Mouse (Mus musculus): ENCODE results near the gene Prss33. TPM values are rescaled to one million over a fixed set of nuclear protein-coding genes. Genes with fewer than 3 reads are reported as not detected.

Prss33 gene
- polyA plus RNA-seq, 1 experiment from 2014 or later = not detected

GRCm38 (mm10) chr17:23857193-23857592 lies 21.3 kb upstream of the Prss33 start:
- Histone ChIP-seq H3K27ac (ENCODE audit: low read length) (no peak overlapping the region), H3K4me3 (replicated peaks; ENCODE audit: low read length) (no peak overlapping the region), H3K36me3 (ENCODE audit: control insufficient read depth, insufficient read depth) (no peaks in the 10 kb centered on the region), H3K9me3 (ENCODE audit: control insufficient read depth, low read length) (no peaks in the 10 kb centered on the region), H3K27me3 (replicated peaks; ENCODE audit: control insufficient read depth, insufficient read depth, low read length) (no peaks in the 10 kb centered on the region), H3K9ac (replicated peaks; ENCODE audit: low read depth, low read length) (no peak overlapping the region), H3K4me1 (replicated peaks; ENCODE audit: control insufficient read depth, insufficient read depth, low read length) (no peaks in the 10 kb centered on the region), H3K4me2 (ENCODE audit: low read length) (no peak overlapping the region)
- no peak for ATAC-seq
- WGBS = 87% methylated on average over 6 of the region's 6 CpGs

- 87% methylated on average over 10 of the region's 10 CpGs for WGBS
- Histone ChIP-seq H3K4me1 (replicated peaks; ENCODE audit: control insufficient read depth, insufficient read depth, low read length) (no peaks in the 10 kb centered on the region), H3K36me3 (ENCODE audit: control insufficient read depth, insufficient read depth) (no peaks in the 10 kb centered on the region), H3K27ac (ENCODE audit: low read length) (no peak overlapping the region), H3K9me3 (ENCODE audit: control insufficient read depth, low read length) (no peaks in the 10 kb centered on the region), H3K27me3 (replicated peaks; ENCODE audit: control insufficient read depth, insufficient read depth, low read length) (no peaks in the 10 kb centered on the region), H3K4me3 (replicated peaks; ENCODE audit: low read length) (no peak overlapping the region), H3K4me2 (ENCODE audit: low read length) (no peak overlapping the region), H3K9ac (replicated peaks; ENCODE audit: low read depth, low read length) (no peak overlapping the region)
- ATAC-seq = no peak
These were observed 18.4 kb upstream of the Prss33 start for GRCm38 (mm10) chr17:23854229-23854765.

DNA sequence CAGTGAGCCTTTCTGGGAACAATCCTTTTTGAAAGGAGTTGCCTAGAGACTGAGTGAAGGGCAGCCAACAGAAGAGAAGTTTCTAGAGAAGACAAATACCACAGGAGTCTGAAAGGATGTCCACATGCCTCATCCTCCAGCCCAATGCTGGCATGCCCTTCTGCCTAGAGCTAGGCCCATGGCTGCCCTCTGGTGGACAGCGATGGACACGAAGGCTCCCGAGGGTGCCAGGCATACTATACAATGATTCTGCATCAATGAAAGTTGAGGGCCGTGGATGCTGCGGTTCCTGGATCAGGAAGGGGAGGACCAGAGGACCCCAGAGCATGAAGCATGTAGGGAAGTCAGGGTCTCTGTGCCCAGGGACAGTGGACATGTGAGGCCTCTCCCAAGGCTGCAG lies 17.4 kb upstream of the Prss33 start:
- H3K9ac ChIP-seq (replicated peaks; ENCODE audit: low read depth, low read length) = no peak overlapping the region
- no peak overlapping the region for H3K4me2 ChIP-seq (ENCODE audit: low read length)
- no peak overlapping the region for H3K4me3 ChIP-seq (replicated peaks; ENCODE audit: low read length)
- no peak overlapping the region for H3K27ac ChIP-seq (ENCODE audit: low read length)
- no peaks in the 10 kb centered on the region for H3K4me1 ChIP-seq (replicated peaks; ENCODE audit: control insufficient read depth, insufficient read depth, low read length)
- no peaks in the 10 kb centered on the region for H3K9me3 ChIP-seq (ENCODE audit: control insufficient read depth, low read length)
- H3K36me3 ChIP-seq (ENCODE audit: control insufficient read depth, insufficient read depth) = no peaks in the 10 kb centered on the region
- 29% methylated on average over 5 of the region's 5 CpGs for WGBS
- no peak for ATAC-seq
- H3K27me3 ChIP-seq (replicated peaks; ENCODE audit: control insufficient read depth, insufficient read depth, low read length) = no peaks in the 10 kb centered on the region

- Histone ChIP-seq H3K4me1 (replicated peaks; ENCODE audit: control insufficient read depth, insufficient read depth, low read length) (no peaks in the 10 kb centered on the region), H3K36me3 (ENCODE audit: control insufficient read depth, insufficient read depth) (no peaks in the 10 kb centered on the region), H3K4me3 (replicated peaks; ENCODE audit: low read length) (no peak overlapping the region), H3K9ac (replicated peaks; ENCODE audit: low read depth, low read length) (no peak overlapping the region), H3K27ac (ENCODE audit: low read length) (no peak overlapping the region), H3K27me3 (replicated peaks; ENCODE audit: control insufficient read depth, insufficient read depth, low read length) (no peaks in the 10 kb centered on the region), H3K4me2 (ENCODE audit: low read length) (no peak overlapping the region), H3K9me3 (ENCODE audit: control insufficient read depth, low read length) (no peaks in the 10 kb centered on the region)
- ATAC-seq = no peak
- 60% methylated on average over 18 of the region's 19 CpGs for WGBS
These were observed 15.2 kb upstream of the Prss33 start for GRCm38 (mm10) chr17:23850853-23851749.

- Histone ChIP-seq H3K9ac (replicated peaks; ENCODE audit: low read depth, low read length) (no peak overlapping the region), H3K27me3 (replicated peaks; ENCODE audit: control insufficient read depth, insufficient read depth, low read length) (no peaks in the 10 kb centered on the region), H3K36me3 (ENCODE audit: control insufficient read depth, insufficient read depth) (no peaks in the 10 kb centered on the region), H3K4me1 (replicated peaks; ENCODE audit: control insufficient read depth, insufficient read depth, low read length) (no peaks in the 10 kb centered on the region), H3K9me3 (ENCODE audit: control insufficient read depth, low read length) (no peaks in the 10 kb centered on the region), H3K4me2 (ENCODE audit: low read length) (no peak overlapping the region), H3K27ac (ENCODE audit: low read length) (no peak overlapping the region), H3K4me3 (replicated peaks; ENCODE audit: low read length) (no peak overlapping the region)
- WGBS = 60% methylated on average over 2 of the region's 2 CpGs
- ATAC-seq = no peak
These were observed 14.2 kb upstream of the Prss33 start for GRCm38 (mm10) chr17:23850028-23850427.

DNA sequence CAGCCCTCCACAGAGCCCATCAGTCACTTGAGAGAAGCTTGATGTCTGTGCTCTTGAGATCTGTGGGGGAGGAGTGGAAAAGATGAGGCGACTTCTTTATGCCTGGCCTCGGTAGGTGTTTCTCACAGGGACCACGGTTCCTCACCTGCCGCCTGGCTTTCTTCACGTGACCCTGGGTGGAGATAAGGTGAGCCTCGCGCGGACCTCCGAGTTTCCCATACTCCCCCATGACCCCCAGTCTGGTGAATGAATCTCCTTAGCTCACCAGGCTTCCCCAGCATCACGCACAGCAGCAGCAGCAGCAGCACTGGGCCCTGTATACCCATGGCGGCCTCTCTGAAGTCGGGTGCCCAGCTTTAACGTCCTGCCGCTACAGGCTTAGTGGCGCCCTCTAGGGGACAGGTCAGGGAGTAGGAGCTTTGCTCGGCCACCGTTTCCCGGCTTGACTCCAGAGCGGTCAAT lies 8.0 kb upstream of the Prss33 start, which contains the start of the genes Prss32 and Prss41:
Prss32 (plus strand) TSS at position 44 of the 462 bp plus-strand sequence.
Prss41 (minus strand) TSS at position 361 of the 462 bp plus-strand sequence.
- Histone ChIP-seq H3K36me3 (ENCODE audit: control insufficient read depth, insufficient read depth) (no peaks in the 10 kb centered on the region), H3K4me3 (replicated peaks; ENCODE audit: low read length) (no peak within 1 kb of the TSS), H3K27ac (ENCODE audit: low read length) (no peak within 1 kb of the TSS), H3K27me3 (replicated peaks; ENCODE audit: control insufficient read depth, insufficient read depth, low read length) (no peaks in the 10 kb centered on the region), H3K9me3 (ENCODE audit: control insufficient read depth, low read length) (no peaks in the 10 kb centered on the region), H3K4me2 (ENCODE audit: low read length) (peak within 1 kb of the TSS; percentile 12; the same call in 1 of the 2 replicates), H3K4me1 (replicated peaks; ENCODE audit: control insufficient read depth, insufficient read depth, low read length) (no peaks in the 10 kb centered on the region), H3K9ac (replicated peaks; ENCODE audit: low read depth, low read length) (no peak within 1 kb of the TSS)
- 17% methylated on average over 19 of the region's 19 CpGs for WGBS
- ATAC-seq = no peak

DNA sequence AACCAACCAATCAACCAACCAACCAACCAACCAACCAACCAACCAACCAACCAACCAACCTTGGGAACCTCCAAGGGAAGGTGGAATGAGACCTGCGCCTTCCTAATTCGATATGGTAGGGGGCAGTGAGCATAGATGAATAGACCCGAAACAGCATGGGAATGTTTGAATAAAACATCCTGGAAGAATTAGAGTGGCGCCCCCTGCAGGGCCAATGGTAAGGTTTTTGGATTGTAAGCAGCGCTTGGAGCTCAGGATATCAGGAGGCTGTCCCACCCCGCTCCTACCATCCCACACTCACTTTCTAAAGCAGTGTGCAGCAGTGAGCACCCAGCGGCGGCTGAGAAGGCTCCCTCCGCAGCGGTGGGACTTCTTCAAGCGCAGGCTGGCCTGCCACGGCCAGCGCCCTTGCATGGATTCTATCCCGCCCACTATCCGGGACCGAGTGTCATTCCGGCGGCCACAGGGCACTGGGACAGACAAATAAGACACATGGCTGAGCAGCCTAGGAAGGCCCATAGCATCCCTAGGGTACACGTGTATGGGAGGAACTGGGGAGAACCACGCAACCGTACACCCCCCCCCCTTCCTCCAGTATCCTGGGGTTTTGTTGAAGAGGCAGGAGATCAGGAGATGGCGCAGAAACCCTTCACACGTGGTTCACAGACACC lies 7.4 kb upstream of the Prss33 start:
- H3K9me3 ChIP-seq (ENCODE audit: control insufficient read depth, low read length) = no peaks in the 10 kb centered on the region
- ATAC-seq = no peak
- H3K27ac ChIP-seq (ENCODE audit: low read length) = no peak overlapping the region
- whole genome bisulfite sequencing = 40% methylated on average over 23 of the region's 23 CpGs
- no peaks in the 10 kb centered on the region for H3K27me3 ChIP-seq (replicated peaks; ENCODE audit: control insufficient read depth, insufficient read depth, low read length)
- no peak overlapping the region for H3K9ac ChIP-seq (replicated peaks; ENCODE audit: low read depth, low read length)
- H3K4me1 ChIP-seq (replicated peaks; ENCODE audit: control insufficient read depth, insufficient read depth, low read length) = no peaks in the 10 kb centered on the region
- H3K36me3 ChIP-seq (ENCODE audit: control insufficient read depth, insufficient read depth) = no peaks in the 10 kb centered on the region
- no peak overlapping the region for H3K4me2 ChIP-seq (ENCODE audit: low read length)
- no peak overlapping the region for H3K4me3 ChIP-seq (replicated peaks; ENCODE audit: low read length)

- 25% methylated on average over 4 of the region's 4 CpGs for WGBS
These were observed 5.3 kb upstream of the Prss33 start for GRCm38 (mm10) chr17:23841145-23841544.

DNA sequence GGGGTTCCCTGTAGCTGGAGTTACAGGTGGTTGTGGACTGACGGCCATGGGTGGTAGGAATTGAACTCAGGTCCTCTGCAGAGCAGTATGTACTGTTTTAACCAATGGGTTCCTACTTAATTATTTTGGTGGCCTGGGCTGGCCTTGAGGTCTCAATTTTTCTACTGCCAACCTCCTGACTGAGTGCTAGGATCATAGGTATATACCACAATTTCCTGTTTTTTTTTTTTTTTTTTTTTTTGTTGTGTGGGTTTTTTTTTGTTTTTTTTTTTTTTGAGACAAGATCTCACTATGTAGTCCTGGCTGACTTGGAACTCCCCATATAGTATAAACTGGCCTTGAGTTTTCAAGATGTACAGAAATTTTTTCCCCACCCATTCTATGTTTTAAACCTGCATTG lies 4.7 kb downstream of the Prss33 start:
- ATAC-seq = no peak

More at GRCm38 (mm10) chr17:23841145-23841544, 5.3 kb upstream of the Prss33 start:
- Histone ChIP-seq H3K4me1 (replicated peaks; ENCODE audit: control insufficient read depth, insufficient read depth, low read length) (no peaks in the 10 kb centered on the region), H3K36me3 (ENCODE audit: control insufficient read depth, insufficient read depth) (no peaks in the 10 kb centered on the region), H3K9me3 (ENCODE audit: control insufficient read depth, low read length) (no peaks in the 10 kb centered on the region), H3K9ac (replicated peaks; ENCODE audit: low read depth, low read length) (no peak overlapping the region), H3K27ac (ENCODE audit: low read length) (no peak overlapping the region), H3K27me3 (replicated peaks; ENCODE audit: control insufficient read depth, insufficient read depth, low read length) (no peaks in the 10 kb centered on the region), H3K4me2 (ENCODE audit: low read length) (no peak overlapping the region), H3K4me3 (replicated peaks; ENCODE audit: low read length) (no peak overlapping the region)
- ATAC-seq = peak; percentile 40; the same call in 1 of the 2 replicates

More for the DNA sequence above, 4.7 kb downstream of the Prss33 start:
- H3K4me3 ChIP-seq (replicated peaks; ENCODE audit: low read length) = no peak overlapping the region
- H3K27ac ChIP-seq (ENCODE audit: low read length) = no peak overlapping the region
- peaks cover 2% of the 10 kb centered on the region; the same call in 1 of the 2 replicates for H3K36me3 ChIP-seq (ENCODE audit: control insufficient read depth, insufficient read depth)
- no peaks in the 10 kb centered on the region for H3K9me3 ChIP-seq (ENCODE audit: control insufficient read depth, low read length)
- no peak overlapping the region for H3K9ac ChIP-seq (replicated peaks; ENCODE audit: low read depth, low read length)
- WGBS = 96% methylated on average over 1 of the region's 1 CpGs
- H3K4me1 ChIP-seq (replicated peaks; ENCODE audit: control insufficient read depth, insufficient read depth, low read length) = peaks cover 18% of the 10 kb centered on the region
- no peak overlapping the region for H3K4me2 ChIP-seq (ENCODE audit: low read length)
- peaks cover 7% of the 10 kb centered on the region for H3K27me3 ChIP-seq (replicated peaks; ENCODE audit: control insufficient read depth, insufficient read depth, low read length)

All from forebrain, embryonic 16.5 days (tissue).